Mouse (Mus musculus) MEL (cell line): ENCODE data around the gene Lrriq4.

Experiments used
- CTCF ChIP-seq, 3 experiments: IDR thresholded peaks in 2 of 3; conservative IDR thresholded peaks in 1 of 3; 2 replicates each; pipeline ENCODE4 v1.5.1; 2011 to 2012; ENCODE audit warnings: low read length in 3 of 3, low read depth in 2 of 3, mild to moderate bottlenecking in 2 of 3, improper control_type of control experiment in 1 of 3, inconsistent platforms in 1 of 3, mixed read lengths in 1 of 3, moderate library complexity in 1 of 3; ENCODE audit not compliant: control insufficient read depth in 1 of 3, insufficient read depth in 1 of 3, poor library complexity in 1 of 3, severe bottlenecking in 1 of 3
- E2F4 ChIP-seq: IDR thresholded peaks from 2 replicates; pipeline ENCODE4 v1.6.1; 2011; ENCODE audit warnings: low read depth, low read length, improper control_type of control experiment, borderline replicate concordance
- EP300 ChIP-seq, 2 experiments: IDR thresholded peaks; 2 replicates each; pipeline ENCODE4 v1.6.1; 2011; ENCODE audit warnings: improper control_type of control experiment in 2 of 2, low read length in 2 of 2, low read depth in 1 of 2, mild to moderate bottlenecking in 1 of 2
- HCFC1 ChIP-seq: IDR thresholded peaks from 2 replicates; pipeline ENCODE4 v1.6.1; 2012; ENCODE audit warnings: low read depth, mild to moderate bottlenecking, inconsistent platforms, low read length, improper control_type of control experiment, moderate library complexity
- KAT2A ChIP-seq: conservative IDR thresholded peaks from 2 replicates; pipeline ENCODE4 v1.6.1; 2012; ENCODE audit warnings: low read depth, low read length, improper control_type of control experiment, inconsistent platforms
- MAFK ChIP-seq: IDR thresholded peaks from 2 replicates; pipeline ENCODE4 v1.6.1; 2011; ENCODE audit warnings: low read depth, mild to moderate bottlenecking, low read length, improper control_type of control experiment, borderline replicate concordance
- NRF1 ChIP-seq: IDR thresholded peaks from 2 replicates; pipeline ENCODE4 v1.6.1; 2014; ENCODE audit warnings: low read depth, mild to moderate bottlenecking, inconsistent platforms, low read length, improper control_type of control experiment, moderate library complexity; ENCODE audit not compliant: poor library complexity, insufficient read depth, severe bottlenecking
- POLR2A ChIP-seq, 2 experiments: IDR thresholded peaks; 2 replicates each; pipeline ENCODE4 v1.6.1; 2011 to 2012; ENCODE audit warnings: low read length in 2 of 2, mild to moderate bottlenecking in 2 of 2, control low read depth in 1 of 2, improper control_type of control experiment in 1 of 2, low read depth in 1 of 2, moderate library complexity in 1 of 2; ENCODE audit not compliant: control insufficient read depth in 1 of 2, insufficient read depth in 1 of 2, poor library complexity in 1 of 2
- POLR2AphosphoS2 ChIP-seq: IDR thresholded peaks from 2 replicates; pipeline ENCODE4 v1.6.1; 2011; ENCODE audit warnings: low read length, improper control_type of control experiment
- RAD21 ChIP-seq: IDR thresholded peaks from 2 replicates; pipeline ENCODE4 v1.6.1; 2011; ENCODE audit warnings: mild to moderate bottlenecking, low read depth, low read length, improper control_type of control experiment
- SIN3A ChIP-seq: IDR thresholded peaks from 2 replicates; pipeline ENCODE4 v1.6.1; 2012; ENCODE audit warnings: low read length, improper control_type of control experiment, inconsistent platforms
- TAL1 ChIP-seq: IDR thresholded peaks from 2 replicates; pipeline ENCODE4 v1.6.1; 2012; ENCODE audit warnings: mild to moderate bottlenecking, inconsistent platforms, low read length, moderate library complexity, mixed read lengths
- TCF12 ChIP-seq: IDR thresholded peaks from 2 replicates; pipeline ENCODE4 v1.6.1; 2014; ENCODE audit warnings: low read depth, mild to moderate bottlenecking, inconsistent platforms, low read length, improper control_type of control experiment, moderate library complexity
- UBTF ChIP-seq: IDR thresholded peaks from 2 replicates; pipeline ENCODE4 v1.6.1; 2012; ENCODE audit warnings: low read depth, mild to moderate bottlenecking, inconsistent platforms, low read length, improper control_type of control experiment, moderate library complexity, borderline replicate concordance; ENCODE audit not compliant: insufficient read depth

DNA sequence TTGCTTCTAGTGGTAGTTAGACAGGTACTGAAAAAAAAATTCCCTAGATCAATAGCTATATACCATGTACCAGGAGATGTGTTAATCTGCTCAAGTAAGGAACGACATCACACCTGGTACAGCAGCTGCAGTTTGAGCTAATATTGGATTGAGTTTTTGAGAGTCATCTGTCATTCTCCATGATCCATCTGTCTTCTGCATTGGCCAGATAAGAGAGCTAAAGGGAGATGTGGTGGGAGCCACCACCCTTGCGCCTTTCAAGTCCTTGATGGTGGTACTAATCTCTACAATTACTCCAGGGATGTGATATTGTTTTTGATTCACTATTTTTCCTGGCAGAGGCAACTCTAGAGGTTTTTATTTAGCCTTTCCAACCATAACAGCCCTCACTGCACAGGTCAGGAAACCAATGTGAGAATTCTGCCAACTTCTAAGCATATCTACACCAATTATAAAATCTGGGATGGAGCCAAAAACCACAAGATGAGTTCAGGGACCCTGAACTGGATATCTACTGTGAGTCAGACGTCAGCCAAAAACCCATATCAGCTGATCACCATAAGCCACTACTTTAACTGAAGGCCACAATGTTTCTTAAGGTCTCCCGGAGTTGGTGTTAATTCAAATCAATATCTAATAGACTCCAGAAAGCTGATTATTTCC lies 62.4 kb downstream of the Lrriq4 start:
- no peak for TF ChIP-seq HCFC1
- TF ChIP-seq CTCF (IDR thresholded peaks at IDR 0.05 in 2 of 3, conservative IDR thresholded peaks at IDR 0.05 in 1 of 3; ENCODE audit: control insufficient read depth in 1 of 3, insufficient read depth in 1 of 3, low read depth in 2 of 3, low read length in 3 of 3, poor library complexity in 1 of 3, severe bottlenecking in 1 of 3) = no peak
- no peak for TF ChIP-seq RAD21
- TF ChIP-seq EP300 (IDR thresholded peaks at IDR 0.05; ENCODE audit: low read depth in 1 of 2, low read length in 2 of 2) = peak; percentile 94 to 95
- no peak for TF ChIP-seq POLR2A (IDR thresholded peaks at IDR 0.05; ENCODE audit: control insufficient read depth in 1 of 2, insufficient read depth in 1 of 2, low read depth in 1 of 2, low read length in 2 of 2, poor library complexity in 1 of 2)
- TF ChIP-seq SIN3A = peak; percentile 84; the same call in 1 of the 2 replicates
- TF ChIP-seq KAT2A = no peak; the same call in 1 of the 2 replicates
- no peak for TF ChIP-seq E2F4
- peak; percentile 92 for TF ChIP-seq TCF12
- peak; percentile 86 for TF ChIP-seq MAFK
- no peak for TF ChIP-seq UBTF
- TF ChIP-seq POLR2AphosphoS2 = peak; percentile 40; the same call in 1 of the 2 replicates
- no peak for TF ChIP-seq NRF1
- peak; percentile 87 for TF ChIP-seq TAL1
